Mouse (Mus musculus) kidney, postnatal 10 days (tissue): ENCODE results near the gene Mast4.

ENCODE experiments used
- DNase-seq: peaks from one replicate; pipeline ENCODE4 v3.0.0; 2021; ENCODE audit warnings: mixed read lengths

Gene Mast4

GRCm38 (mm10) chr13:102912867-102913266, 421.4 kb downstream of the Mast4 start:
- no peak for DNase-seq

DNA sequence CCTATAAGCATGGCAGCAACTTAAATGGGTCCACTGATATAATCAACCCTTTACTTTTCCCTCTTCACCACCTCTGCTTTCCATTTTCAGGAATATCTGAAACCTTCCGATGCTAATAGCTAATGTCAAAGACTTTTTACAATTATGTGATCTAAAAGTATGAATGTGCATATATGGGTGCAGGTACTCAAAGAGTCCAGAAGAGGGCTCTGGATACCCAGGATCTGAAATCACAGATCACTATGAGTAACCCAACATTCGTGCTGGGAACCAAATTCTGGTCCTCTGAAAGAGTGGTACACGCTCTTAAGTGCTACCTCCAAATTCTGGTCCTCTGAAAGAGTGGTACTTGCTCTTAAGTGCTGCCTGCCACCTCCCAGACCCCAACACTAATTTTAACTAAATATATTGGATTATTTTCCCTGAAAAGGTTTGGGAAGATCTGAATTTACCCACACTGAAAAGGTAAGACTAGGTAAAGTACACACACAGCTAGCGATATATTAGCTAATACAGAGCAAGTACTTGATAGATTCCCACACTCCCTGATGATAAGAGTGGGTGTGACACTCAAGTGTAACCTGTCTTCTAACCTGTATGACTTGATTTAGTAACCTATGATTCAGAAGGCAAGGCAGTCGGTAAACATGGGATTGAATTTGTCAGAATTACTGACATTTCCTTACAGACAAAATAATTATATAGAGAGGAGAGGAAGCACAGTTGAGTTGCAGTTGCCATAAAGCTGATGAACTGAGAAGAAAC, 424.5 kb downstream of the Mast4 start:
- no peak for DNase-seq

GRCm38 (mm10) chr13:102906661-102907009, 427.7 kb downstream of the Mast4 start:
- DNase-seq: no peak

GRCm38 (mm10) chr13:102906004-102906660, 428.2 kb downstream of the Mast4 start:
- DNase-seq: peak; percentile 81

- peak; percentile 30 for DNase-seq
Observed at GRCm38 (mm10) chr13:102905361-102905950, 428.8 kb downstream of the Mast4 start.

DNA sequence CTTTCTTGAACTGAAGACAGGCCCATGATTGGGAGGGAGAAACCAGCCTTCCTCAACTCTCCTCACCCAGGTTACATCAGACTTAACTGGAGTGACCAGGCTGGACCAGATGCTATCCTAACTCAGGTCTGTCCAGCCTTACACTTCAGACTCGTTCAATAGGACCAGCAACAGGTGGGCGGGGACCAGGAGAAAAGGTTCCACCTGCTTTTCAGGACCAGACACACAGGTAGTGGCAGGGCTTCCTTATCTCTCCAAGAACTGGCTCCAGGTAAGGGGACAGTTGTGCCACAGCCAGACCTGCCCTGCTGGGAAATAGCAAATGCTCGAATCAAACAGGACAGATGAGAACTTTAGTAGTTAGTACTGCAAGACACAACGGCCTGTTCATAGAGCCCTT, 430.6 kb downstream of the Mast4 start:
- DNase-seq: no peak

GRCm38 (mm10) chr13:102902123-102902522, 432.2 kb downstream of the Mast4 start:
- DNase-seq: no peak

- DNase-seq: no peak
Observed at GRCm38 (mm10) chr13:102900531-102900930, 433.8 kb downstream of the Mast4 start.

DNA sequence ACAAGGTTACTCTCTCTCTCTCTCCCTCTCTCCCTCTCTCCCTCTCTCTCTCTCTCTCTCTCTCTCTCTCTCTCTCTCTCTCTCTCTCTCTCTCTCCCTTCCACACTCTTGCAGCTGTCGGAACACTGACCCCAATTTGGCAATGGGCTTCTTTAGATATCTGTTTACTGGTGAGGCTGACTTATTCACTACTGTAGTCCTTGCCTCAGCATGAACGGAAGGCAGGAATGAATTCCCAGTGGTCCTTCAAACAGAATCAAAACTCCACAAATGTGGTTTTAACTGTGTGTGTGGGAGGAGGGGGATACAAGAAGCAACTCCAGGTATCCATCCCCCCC, 434.2 kb downstream of the Mast4 start:
- no peak for DNase-seq

DNA sequence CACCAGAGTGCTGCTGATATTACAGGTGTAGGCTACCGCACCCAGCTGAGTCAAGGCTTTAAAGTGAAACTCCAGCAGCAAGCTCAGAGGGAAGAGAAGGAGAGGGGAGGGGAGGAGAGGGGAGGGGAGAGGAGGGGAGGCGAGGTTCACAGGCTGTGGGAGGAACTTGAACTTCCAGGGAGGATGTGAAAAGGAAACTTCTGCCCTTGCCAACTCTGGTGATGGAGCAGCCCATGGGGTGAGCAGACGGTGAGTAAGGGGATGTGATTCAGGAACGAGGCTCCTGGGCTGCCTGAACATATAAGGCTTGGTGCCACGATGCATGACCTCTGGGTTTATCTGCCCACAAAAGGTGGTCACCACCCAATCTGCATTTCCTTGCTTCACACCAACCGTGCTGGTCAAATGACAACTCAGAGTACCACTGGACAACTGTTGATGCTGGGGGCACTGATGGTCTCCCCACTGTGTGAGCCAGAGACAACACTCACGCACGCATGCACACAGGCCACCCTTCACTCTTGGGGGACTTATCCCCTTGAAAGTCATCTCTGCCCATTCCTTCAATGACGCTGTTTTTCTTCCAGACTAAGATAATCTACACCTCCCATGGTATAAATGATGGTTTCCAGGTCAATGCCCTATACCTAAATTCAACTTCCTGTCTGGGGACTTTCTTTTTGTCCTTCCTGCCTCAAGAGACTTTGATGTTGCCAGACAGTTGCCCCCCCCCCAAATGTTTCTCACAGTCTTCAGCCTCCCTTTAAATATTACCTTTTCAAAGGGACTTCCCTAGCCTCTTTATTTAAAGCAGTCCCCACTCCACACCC, 434.8 kb downstream of the Mast4 start:
- DNase-seq: peak; percentile 37

- DNase-seq: peak; percentile 64
Observed at GRCm38 (mm10) chr13:102898374-102899131, 435.7 kb downstream of the Mast4 start.

GRCm38 (mm10) chr13:102896322-102896721, 438.0 kb downstream of the Mast4 start:
- no peak for DNase-seq

GRCm38 (mm10) chr13:102895894-102896293, 438.4 kb downstream of the Mast4 start:
- no peak for DNase-seq

- no peak for DNase-seq
Observed at GRCm38 (mm10) chr13:102894287-102895234, 439.7 kb downstream of the Mast4 start.

GRCm38 (mm10) chr13:102892783-102893182, 441.5 kb downstream of the Mast4 start:
- no peak for DNase-seq

GRCm38 (mm10) chr13:102889989-102890388, 444.3 kb downstream of the Mast4 start:
- DNase-seq: no peak

GRCm38 (mm10) chr13:102889537-102889936, 444.8 kb downstream of the Mast4 start:
- DNase-seq: peak; percentile 29

GRCm38 (mm10) chr13:102888895-102889490, 445.3 kb downstream of the Mast4 start:
- no peak for DNase-seq

DNA sequence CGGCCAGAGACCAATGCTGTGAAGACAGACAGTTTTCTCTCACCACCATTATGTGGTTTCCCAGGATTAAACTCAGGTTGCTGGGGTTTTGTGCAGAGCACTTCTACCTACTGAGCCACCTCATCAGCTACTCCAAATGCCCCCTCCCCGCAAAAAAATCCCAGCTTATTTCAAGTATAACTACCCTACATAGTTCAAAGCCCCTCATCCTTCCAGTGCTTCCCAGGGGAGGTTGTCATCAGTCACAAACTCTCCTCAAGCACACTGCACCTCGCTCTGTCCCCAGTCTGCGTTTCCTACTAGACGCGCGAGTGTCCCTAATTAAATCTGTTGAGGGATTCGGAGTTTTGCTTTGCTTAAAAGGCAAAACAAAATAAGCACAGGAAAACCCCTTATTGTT, 446.1 kb downstream of the Mast4 start:
- no peak for DNase-seq

DNA sequence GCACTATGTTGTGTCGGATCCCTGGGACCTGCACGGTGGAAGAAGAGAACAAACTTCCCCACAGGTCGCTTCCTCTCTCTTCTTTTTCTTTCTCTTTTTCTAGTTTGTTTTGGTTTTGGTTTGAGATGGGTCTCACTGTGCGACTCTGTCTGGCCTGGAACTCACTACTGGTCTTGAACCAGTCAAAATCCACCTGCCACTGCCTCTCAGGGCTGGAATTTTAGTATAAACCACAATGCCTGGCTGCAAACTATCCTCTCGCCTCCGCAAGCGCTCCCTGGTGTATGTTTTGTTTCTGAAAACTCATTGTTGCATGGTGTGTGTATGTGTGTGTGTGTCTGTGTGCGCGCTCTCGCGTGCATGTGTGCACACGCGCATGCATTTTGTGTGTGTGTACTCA, 446.8 kb downstream of the Mast4 start:
- DNase-seq: no peak

DNA sequence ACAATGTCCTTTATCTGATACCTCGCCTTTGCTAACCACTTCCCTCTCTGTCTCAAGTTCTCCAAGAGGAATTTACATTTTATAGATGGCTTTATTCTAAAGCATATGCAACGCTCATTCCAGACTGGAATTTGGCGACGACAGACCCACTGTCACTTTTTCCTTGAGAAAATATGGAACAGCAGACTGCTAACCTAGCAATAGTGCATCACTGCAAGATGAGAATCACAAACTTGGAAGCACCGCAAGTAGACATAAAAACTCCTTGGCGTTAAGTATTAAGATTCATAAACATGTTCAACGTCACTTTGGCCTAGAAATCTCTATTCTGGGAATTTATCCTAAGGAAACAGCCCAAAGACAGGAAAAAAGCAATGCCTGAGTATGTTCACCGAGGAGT, 447.5 kb downstream of the Mast4 start:
- no peak for DNase-seq
